Mouse (Mus musculus) cerebellum, postnatal 4 days (tissue): ENCODE measurements around the gene Itpkb.

Experiments
- DNase-seq, 2 experiments: peaks; one replicate each; pipeline ENCODE4 v3.0.0; 2022; ENCODE audit warnings: low spot score in 2 of 2, mixed read lengths in 1 of 2

Itpkb gene

DNA sequence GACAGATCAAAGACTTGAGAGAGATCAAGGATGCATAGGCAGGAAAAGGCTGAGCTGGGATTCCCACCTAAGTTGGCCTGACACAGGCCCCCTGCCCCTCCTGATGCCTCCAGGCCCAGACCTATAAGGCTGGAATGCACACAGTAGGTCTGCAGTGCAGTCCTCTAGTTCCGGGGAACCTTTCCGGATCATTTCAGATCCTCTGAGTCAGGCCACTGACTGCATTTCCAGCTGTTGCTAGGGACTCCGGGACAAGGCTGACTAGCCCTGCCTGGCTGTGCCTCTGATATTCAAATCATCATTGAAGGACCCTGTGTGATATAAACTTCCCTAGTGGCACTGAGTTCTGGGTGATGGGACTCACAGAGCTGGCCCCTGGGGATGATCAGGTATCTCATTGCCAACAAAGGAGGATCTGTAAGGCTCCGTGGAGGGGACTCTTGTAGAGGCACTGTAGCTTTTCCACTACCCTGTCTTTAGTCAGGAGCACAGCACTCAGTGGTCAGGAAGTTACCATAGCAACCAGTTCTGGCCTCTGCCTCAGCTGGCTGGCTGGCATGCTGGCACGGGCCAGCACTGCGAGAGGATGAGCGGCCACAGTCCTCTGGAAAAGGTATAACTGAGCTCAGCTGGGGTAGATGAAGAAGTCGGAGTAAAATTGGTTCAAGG, 90.3 kb downstream of the Itpkb start:
- peak in 1 of 2 experiments; percentile 55 for DNase-seq

DNA sequence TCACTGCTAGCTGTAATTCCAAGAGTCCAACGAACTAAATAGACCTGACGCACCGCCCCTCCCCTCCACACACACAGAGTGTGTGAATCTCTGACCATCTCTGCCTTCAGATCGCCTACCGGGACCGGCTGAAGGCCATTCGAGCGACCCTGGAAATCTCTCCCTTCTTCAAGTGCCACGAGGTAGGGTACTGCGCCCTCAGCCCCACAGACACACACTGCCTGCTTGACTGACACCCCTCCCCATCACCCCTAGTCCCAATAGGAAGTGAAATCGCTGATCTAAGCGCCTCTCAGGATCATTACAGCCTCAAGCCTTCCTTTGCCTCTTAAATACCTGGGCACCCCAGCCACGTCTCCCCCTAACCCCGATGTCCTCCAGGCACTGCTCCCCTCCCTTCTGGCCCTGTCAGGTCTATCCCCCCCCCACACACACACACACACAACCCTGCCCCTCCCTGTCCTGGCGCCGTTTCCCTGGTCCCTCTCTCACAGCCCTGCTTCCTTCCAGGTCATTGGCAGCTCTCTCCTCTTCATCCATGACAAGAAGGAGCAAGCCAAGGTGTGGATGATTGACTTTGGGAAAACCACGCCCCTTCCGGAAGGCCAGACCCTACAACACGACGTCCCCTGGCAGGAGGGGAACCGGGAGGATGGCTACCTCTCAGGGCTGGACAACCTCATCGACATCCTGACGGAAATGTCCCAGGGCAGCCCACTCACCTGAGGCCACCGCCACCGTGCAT, 91.1 kb downstream of the Itpkb start:
- DNase-seq, result no peak

DNA sequence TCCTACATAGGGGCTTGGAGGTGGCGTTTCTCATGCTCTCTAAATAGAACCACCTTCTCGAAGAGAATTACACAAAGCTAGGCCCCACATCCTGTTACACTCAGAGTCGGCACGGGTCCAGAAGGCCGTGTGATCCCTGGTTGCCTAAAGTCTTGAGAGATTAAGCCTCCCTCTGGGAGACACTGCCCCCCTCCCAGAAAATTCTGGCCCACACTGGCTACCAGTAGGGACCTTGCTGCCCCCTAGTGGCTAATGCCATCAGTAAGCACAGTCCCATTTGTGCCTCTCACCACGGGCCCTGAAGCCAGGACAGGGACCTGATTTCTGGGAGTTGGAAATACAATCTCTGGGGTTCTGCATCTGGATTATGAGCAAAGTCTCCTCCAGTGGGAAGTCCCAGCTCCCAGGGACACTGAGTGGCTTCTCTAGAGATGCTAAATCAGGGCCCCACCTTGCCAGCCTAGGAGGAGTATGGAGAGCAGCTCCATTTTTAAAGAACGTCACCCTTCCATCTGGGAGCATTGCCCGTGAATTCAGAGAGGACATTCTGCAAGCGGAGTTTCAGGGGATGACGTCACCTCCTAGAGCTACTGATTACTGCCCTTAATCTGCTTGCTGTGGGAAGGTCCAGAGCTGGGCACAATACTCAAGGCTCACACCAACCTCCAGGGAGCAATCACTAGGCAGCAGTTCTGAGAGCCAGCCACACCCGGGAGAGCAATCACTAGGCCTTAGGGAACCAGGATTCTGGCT, 92.0 kb downstream of the Itpkb start:
- peak; percentile 51 to 74 for DNase-seq

DNA sequence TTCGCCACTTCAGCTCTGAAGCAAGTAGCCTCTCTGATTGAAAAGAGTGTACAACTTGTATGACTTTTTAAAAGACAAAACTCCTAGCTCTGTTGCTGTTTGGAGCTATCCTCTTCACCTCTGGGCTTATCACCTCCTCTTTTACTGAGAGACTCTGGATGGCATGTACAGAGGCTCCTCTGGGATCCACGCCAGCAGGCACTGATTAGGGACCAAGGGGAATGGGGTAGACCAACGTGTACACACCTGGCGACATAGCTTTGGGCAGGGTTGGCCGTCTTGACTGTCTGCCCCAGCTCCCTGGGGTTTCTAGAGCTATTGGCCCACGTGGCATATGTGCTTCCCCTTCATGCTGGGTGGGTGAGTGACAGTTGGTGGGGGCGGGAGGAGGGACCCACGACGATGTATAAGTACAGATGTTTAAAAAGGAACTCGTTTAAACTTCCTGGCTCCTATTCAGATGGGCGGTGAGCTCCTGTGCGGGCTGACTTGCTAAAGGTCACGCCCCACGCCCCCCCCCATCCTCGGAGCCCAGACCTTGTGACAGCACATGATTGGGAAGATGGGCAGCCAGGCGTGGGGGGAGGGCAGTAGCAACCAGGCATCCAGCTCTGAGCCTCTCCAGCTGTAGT, 92.8 kb downstream of the Itpkb start:
- no peak for DNase-seq

DNA sequence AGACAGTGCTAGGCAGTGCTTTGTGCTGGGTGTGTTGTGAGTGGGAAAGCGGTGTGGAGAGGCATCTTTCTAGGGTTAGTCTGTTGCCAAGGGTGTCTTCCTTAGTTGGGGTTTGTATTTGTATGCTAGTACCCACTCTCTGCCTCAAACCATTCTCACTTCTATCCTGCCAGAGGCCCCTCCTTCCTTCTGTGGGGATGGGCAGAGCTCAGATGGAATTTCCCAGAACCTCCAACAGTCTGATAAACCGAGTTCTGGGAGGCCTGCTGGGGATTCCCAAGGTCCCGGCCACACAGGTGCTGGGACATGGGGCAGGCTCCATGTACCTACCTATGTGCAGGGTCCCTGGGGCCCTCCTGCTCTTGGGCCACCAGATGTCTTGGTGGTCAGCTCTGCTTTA, 93.6 kb downstream of the Itpkb start:
- no peak for DNase-seq

DNA sequence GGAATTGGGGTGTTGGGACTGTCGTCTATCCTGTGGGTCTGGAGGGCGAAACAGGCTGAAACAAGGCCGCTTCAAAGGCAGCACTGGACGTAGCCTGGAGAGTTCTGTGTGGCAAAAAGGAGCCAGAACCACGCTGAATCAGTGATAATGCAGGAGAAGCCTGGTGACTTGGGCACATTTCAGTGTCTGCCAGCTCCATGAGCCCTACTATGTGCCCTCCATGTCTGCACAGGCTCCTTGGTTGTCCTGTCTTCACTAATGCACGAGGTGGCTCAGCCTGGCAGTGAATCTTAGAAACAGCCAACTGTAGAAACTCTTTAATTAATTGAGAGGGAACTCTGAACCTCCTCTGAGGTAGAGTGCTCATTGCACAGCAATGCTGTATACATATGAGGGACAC, 96.1 kb downstream of the Itpkb start:
- DNase-seq, result no peak

DNA sequence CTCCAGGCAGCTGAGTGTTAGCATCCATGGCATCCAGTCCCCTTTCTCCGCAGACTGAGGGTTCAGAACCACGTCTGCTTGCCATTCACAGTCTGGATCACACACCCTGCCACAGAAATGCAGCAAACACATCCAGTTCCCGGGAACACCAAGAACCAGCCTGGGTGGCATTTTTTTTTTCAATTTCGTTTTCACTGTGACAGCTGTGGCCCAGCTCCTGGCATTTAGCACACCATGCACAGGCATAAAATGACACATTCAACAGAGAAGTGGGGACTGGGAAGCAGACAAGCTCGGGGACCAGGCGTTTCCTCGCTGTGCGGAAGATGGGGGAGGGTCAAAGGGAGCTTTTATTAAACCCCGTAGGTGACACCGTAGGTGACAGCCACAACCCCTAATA, 97.4 kb downstream of the Itpkb start:
- no peak for DNase-seq

DNA sequence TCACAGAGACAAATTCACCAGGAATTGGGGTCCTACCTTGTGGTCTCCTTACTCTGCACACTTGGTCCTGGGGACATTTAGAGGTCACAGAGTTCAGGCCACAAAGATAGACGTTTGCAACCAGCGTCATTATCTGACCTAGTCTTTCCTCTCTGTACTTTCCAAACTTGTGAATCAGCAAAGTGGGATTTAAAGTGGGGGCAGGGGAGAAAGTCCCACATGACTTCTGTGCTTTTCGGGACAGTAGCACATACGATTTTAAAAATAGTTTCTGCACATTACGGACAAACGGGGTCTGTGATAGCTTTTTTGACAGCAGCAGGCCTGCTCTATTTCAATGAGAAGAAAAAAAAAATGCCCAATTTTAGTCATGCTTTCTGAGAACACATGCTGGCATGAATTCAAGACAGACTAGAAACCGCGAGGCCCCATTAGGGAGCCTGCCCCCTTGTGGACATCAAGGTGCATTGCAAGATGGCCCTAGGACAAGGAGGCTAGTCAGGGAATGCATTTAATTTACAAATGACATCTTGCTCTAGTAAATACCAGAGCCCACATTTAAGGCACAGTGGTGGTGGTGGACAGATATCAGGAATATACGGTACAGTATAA, 97.9 kb downstream of the Itpkb start:
- DNase-seq, result peak in 1 of 2 experiments; percentile 71

DNA sequence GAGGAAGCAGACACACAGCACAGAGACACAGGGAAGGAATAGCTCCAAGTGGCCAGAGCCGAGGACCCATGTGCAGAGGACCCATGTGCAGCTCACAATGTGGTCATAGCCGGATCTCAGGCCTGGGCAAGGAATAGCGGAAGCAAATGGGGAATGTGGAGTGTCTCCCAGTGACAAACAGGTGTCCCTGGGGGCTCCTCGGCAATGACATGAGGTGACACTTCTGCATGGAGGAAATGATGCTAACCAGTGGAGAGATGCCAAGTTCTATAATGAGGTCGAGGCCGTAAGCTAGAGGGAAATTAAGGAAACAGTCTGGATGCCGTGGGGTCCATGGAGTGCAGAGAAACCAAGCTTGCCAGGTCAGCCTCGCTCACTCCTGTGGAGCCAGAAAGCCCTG, 98.6 kb downstream of the Itpkb start:
- DNase-seq, result no peak

DNA sequence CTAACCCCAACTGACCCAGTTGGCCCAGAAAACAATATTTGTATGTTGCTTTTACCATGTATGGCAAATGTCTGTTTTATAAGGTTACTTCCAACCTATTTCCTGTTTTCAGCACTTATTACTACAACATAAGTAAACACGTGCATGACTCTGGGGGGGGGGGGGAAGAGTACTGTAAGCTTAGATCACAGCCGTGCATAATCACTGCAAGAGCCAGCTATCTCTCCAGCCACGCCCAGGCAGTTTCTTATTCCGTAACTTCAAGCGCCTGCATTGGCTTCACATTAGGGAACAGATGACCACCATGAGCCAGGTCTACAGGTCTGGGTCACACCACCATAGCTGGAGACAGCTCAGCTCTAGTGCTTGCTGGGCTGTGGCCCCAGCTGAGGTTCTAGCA, 99.5 kb downstream of the Itpkb start:
- DNase-seq, result no peak

DNA sequence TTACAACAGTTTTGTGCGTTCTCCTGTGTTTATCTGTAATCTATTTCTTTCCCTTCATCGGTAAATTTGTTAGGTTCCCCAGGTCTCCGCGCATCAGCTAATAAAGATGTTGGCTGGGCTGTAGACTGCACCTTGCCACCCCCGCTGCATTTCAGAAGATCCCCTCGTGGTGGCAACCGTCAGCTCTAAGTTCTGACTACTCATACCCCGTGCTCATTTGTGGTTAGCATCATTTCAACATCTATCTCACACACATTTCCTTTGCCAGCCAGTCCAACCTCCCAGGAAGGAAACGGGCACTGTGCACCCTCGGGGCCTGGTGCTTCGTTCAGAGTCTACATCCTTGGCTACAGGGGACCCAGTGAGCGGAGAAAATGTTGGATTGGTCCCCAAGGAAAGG, 101.5 kb downstream of the Itpkb start:
- no peak for DNase-seq

DNA sequence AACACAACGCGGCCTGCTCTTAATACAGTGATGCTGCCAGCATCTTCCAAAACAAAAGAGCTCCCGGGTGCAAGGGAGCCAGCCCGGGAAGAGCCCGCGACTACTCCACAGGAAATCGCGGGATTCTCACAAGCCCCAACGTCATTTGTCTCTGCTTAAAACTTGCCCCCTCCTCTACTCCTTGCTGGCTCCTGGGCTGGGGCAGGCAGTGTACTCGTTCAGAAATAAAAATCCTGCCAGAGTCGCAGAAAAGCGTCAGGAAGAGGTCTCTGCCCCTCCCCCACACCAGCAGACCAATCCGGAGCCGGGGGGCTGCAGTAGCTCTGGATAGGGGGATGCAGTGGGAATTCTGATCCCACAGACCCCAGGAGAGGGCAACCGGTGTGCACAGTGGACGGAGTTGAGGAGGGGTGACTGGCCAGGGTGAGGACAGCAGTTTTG, 102.8 kb downstream of the Itpkb start:
- no peak for DNase-seq

DNA sequence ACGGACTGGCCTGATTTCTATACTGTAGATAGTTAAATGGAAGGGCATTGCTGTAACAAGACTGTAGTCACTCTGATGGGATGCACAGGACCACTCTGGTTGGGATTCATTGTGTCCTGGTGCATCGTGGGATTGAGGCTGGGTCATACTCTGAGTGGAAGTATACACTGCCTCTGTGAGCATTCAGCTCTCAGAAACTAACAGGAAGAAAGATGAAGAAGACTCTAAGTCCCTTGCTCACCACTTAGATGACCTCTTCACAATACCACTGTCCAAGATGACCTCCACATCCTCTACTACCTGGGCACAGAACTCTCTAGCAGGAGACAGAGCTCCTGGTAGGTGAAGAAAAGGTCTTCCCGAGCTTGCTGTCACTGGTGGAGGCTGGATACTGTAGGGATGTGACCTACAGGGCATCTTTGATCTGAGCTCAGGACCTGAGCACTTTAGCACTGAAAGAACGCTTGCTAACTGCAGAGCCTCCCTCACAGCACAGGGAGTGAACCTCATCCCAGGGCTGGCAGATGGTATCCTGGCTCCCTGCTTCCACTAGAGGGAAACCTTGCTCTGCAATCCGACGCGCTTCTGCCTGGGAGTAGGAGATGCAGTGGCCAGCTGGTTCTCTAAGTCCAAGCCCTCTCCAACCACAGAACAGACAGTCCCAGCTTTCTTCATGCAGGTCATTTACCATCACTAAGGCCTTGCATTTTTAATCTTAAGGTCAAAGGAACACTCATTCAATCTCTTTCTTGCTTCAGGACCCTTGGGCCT, 103.7 kb downstream of the Itpkb start:
- DNase-seq, result peak in 1 of 2 experiments; percentile 64

DNA sequence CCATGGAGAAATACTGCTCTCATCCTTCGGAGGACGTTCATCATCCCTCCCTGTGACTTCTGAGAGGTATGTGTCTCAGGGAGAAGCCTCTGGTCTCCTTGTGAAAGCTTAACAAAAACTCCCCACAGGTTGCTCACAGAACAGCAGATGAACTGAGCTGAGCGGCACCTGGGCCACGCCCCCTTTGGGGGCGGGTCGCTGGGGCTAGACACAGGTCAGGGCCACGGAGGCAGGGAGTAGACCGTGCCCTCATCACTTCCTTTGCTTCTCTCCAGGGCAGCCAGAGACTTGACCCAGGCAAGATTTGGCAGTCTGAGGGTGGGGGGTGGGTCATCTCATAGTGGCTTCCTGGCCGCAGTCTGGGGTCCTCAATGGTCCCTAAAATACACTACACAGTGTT, 104.6 kb downstream of the Itpkb start:
- no peak for DNase-seq

DNA sequence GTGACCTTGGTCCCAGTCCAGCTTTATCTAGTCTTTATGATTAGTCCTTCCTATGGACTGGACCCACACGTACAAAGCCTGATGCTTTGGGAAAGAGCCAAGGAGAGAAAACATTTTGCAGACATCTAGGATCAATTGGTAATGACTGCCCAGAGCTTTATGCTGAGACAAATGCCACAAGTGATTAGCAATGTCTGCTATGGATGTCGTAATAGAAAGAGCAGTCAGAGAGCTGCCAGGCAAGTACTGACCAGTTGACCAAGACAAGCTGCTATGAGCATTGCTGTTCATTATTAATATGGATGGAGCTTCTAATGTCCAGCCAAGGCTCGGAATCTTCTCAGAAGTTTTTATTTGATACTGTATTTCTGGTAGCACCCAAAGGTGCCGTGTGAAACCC, 109.2 kb downstream of the Itpkb start:
- DNase-seq, result no peak

DNA sequence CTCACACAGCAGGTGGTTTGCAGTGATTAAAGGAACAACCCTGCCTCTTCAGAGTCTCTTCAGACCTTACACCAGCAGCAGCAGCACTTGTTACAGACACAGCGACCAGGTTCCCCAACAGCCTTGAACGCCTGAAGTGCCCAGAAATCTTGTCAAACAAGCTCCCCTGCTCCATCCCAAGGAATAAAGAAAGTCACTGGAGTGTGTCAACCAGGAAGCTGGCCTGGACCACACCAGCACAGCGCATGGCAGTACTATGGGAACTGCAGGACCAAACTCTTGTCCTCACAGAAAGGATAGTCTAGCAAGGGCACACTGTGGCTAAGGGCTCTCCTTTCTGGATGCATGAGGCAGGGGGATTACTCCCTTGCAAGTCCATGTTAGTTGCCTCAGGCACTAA, 114.1 kb downstream of the Itpkb start:
- no peak for DNase-seq

DNA sequence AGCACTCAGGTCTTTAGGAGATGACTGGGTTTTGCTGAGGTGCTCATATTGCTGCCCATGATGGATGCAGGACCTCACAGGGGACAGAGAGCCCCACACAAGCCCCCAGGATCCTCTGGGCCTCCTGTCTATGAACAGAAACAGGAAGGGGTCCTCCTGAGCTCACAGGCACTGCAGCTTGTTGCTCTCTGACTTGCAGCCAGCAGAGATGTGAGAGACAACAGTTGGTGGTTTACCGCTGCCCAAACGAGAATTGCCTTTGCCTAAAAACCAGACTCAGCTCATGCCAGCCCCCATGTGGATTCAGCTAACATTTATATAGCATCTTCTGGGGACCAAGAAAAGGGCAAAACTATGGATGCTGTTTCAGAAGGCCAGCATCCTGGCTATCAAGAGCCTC, 119.4 kb downstream of the Itpkb start:
- no peak for DNase-seq

DNA sequence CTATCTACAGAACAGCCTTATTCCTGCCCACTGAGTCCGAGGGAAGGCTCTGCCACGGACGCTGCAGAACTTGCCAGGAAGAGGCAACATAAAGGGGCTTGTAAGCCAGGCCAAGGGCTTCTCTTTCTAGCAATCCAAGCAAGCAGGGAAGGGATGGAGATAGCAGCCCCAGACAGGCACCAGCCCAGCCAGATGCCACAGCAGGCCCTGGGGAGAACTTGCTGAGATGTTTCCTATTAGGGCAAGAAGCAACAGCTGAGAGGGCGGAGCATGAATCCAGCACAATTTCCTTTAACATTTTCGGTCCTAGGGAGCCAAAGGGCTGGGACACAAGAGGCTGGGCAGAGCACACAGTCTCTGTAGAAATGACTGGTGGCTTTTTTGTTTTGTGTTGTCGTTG, 128.0 kb downstream of the Itpkb start:
- DNase-seq, result peak in 1 of 2 experiments; percentile 22

DNA sequence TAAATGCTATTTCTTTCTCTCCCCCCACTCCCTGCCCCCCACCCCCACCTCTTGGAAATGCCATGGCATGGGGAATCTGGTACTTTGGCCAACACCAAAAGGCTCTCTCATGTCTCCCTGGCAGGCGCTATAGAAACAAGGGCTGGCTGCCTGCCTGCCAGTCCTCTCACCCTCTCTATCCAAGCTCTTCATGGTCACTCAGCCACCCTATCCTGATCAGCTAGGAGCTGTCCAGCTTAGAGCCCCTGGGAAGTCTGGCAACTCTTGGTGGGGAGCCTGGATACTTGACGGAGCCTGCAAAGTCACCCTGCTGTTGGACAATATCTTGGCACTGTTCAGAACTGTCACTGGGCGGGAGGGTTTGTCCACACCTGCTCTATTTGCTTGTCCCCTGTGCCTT, 128.4 kb downstream of the Itpkb start:
- peak in 1 of 2 experiments; percentile 8 for DNase-seq

DNA sequence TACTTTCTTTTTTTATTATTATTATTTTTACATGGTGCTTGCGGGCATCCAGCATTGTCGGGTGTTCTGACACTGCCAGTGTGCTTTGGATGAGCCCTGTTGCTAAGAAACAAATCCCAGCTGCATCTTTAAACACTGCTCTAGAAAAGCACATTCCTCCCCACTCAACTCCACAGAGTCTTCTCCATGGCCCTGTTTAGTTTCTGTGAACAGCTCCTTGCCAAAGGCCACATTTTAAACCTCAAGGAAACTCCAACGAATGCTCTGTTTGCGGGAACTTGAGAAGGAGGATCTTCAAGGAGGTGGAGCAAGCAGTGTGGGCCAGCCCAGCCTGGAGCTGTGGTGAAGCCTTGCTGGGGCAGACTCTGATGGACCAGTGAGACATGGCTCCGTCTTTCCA, 130.4 kb downstream of the Itpkb start:
- DNase-seq, result no peak

DNA sequence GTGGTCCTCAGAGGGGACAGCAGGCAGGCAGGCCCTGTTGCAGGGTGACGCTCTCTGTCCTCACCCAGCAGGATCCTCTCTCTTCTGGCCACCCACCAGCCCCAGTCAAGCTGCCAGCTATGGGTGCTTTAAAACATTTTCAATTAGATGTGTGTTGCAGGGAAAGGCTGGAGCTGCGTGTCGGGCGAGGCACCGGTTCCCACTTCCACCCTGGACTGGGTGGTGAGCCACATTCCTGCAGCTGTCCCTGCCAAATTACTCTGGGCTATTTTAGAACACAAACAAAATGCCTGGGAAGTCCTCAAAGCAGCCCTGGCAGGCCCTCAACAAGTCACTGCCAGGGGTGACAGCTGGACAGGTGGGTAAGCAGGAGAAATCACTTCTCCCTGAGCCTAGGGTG, 132.1 kb downstream of the Itpkb start:
- no peak for DNase-seq
